15 mouse cellular contexts compared by ENCODE assay signal in genomic region chr5:136588471-136588870, GRCm38 (mm10).
"Had no signal": no experiment of that assay in that cellular context is flagged by ENCODE, and none has a peak within 500 bp of the region (broad histone marks: within the 10 kb centered on the region; RNA-seq: fewer than 3 reads in every experiment).

No protein-coding gene starts in this region.

- ATAC-seq: liver, postnatal 0 days; lung, postnatal 0 days had no signal

- H3K4me3 ChIP-seq: lung, embryonic 15.5 days; megakaryocyte, embryonic 14.5 days; midbrain, embryonic 12.5 days; neural tube, embryonic 12.5 days had no signal

- H3K36me3 ChIP-seq: lung, embryonic 15.5 days; midbrain, embryonic 12.5 days; neural tube, embryonic 12.5 days had no signal

- H3K4me2 ChIP-seq: lung, embryonic 15.5 days; midbrain, embryonic 12.5 days; neural tube, embryonic 12.5 days had no signal

- H3K9me3 ChIP-seq: lung, embryonic 15.5 days; midbrain, embryonic 12.5 days; neural tube, embryonic 12.5 days had no signal

- H3K27me3 ChIP-seq: lung, embryonic 15.5 days; midbrain, embryonic 12.5 days; neural tube, embryonic 12.5 days had no signal

- H3K4me1 ChIP-seq: midbrain, embryonic 12.5 days had no signal

- H3K9ac ChIP-seq: liver, postnatal 0 days; lung, embryonic 15.5 days; midbrain, embryonic 12.5 days; neural tube, embryonic 12.5 days had no signal

- H3K27ac ChIP-seq: lung, embryonic 15.5 days; macrophage; midbrain, embryonic 12.5 days; neural tube, embryonic 12.5 days had no signal

- DNase-seq: liver, postnatal 0 days; lung, adult 2 months; lung, postnatal 14 days; lung, postnatal 36 days; midbrain, embryonic 14.5 days; right cerebral cortex, postnatal 14 days; thymus, adult 18-20 months; thymus, postnatal 14 days; thymus, postnatal 36 days had no signal
